Mouse (Mus musculus) thymus, postnatal 0 days (tissue): ENCODE results near the gene Ciao2b. TPM values are rescaled to one million over a fixed set of nuclear protein-coding genes. Genes with fewer than 3 reads are reported as not detected.
"Not testable (repeated sequence)": the region's sequence is repeated elsewhere in the genome, so short reads cannot be mapped to it uniquely, and the experiment has no call there.

Experiments
- DNase-seq: peaks from one replicate; pipeline ENCODE4 v3.0.0-alpha.2; 2015; ENCODE audit warnings: low spot score
- polyA plus RNA-seq: library from polyadenylated mRNA; unstranded; fragments of >200 nt; fragmentation: Nextera tagmentation; extraction: Ambion mirVana; gene quantifications from 2 replicates; pipeline ENCODE4 v1.2.1, GENCODE M21; 2015

Ciao2b gene
- polyA plus RNA-seq: 106 and 115 TPM in 2 replicates

DNA sequence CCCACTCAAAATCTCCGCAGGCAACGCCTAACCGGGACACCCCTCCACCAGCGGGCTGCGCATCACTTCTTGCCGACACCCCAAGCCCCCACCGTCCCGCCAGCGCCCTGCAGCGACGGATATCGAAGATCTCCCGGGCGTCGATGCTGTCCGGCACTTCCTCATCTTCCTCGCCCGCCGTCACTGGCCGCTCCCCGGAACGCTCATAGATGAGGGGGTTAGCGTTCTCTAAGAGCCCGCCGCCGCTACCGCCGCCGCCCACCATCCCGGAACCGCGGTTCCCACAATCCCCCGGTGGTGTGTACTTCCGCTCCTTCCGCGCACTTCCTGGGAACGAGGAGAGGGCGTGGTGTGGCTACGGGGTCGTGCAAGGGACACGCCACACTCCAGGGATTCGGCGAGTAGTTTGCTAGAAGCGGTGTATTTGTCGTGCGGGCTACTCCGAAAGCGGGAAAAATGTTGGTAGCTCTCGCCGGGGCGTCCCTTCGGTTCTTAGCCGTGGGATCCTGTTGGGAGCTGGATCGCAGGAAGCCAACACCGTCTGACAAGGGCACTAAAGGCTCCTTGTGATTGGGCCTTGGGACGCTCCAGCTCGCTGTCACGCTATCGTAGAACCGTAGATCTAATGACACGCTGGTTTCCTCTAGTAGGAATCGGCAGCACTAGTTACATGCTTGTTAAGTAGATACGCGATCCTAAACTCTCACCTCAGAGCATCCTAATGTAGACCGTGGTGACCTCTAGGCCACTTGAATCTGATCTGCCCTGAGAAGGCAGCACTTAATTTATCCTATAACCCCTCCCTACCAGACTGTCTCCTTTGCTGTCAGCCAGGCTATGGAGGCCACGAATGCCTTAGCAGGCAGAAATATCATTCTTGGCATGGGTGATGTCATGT lies at the start of gene Ciao2b:
Ciao2b (minus strand) TSS at position 540 of the 898 bp plus-strand sequence.
- peak; percentile 85 for DNase-seq

DNA sequence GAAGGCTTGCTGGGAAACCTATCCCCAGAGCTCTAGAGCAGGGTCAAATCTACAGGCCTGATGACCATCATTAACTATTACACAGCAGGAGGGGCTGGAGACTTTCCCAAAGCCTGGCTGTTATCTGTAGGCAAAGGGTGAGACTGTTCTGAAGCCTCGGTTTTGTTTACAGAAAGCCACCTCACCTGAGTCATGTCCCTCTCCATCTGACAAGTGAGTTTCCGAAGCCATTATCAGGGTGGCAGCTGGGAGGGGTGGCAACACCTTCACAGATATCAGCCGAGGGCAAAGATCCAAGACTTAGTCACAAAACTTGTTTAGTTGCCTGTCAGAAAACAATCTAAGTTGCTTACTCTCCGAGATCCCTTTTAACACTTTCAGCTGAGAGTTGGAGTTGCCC lies 46.7 kb upstream of the Ciao2b start:
- DNase-seq: no peak

DNA sequence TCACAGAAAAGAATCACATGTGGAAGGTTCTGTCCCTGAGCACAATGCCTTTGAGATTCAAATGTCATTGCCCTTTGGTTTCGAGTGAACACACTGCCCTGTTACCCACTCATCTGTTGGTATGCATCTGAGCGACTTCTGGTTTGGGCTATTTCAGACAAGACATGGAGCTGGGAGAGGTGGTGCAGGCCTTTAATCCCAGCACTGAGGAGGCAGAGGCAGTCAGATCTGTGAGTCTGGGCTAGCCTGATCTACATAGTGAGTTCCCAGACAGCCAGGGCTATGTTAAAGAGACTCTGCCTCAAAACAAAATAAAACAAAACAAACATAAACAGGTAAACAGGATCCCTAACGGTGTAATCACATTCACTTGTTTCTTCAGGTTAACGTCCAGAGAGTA lies 13.8 kb upstream of the Ciao2b start:
- no peak for DNase-seq

DNA sequence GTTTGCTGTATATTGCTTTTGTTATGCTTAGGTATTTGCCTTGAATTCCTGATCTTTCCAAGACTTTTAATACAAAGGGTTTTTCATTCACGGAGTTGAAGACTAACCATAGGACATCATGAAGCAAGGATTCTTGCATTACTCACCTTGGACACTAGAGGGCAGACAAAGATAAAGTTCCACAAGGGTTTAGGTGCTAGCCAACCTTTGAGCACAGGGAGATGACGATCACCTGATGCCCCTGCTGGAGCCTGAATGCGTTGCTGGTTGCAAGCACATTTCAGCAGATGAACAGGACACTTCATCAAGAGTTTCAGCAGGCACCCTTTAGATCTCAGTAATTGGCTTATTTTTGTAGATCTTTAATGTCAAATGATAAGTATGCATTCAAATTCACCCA lies 13.2 kb upstream of the Ciao2b start:
- peak; percentile 90 for DNase-seq

DNA sequence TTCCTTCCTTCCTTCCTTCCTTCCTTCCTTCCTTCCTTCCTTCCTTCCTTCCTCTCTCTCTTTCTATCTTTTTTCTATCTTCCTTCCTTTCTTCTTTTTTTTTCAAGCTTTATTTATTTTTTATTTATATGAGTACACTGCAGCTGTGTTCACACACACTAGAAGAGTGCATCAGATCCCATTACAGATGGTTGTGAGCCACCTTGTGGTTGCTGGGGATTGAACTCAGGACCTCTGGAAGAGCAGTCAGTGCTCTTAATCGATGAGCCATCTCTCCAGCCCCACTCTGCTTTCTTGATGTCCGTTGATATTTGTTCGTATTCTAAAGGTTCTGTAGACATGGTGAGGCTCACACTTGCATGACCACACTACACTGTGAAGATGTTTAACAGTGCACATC lies 2.4 kb upstream of the Ciao2b start:
- not testable (repeated sequence) for DNase-seq

DNA sequence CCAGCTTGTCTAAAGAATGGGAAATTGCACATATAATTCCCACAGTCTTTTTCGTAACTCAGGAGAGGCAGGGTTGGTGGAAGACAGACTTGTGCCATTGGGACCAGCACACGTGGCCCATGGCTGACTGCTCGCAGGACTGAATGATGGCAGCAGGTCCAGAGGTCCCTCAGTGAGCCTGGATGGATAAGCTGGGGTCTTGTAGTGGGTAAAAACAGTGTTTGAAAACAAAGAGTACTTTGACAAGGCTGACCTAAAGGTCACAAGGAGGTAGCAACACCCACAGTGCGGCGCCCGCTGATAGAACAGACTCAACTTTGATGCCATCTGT lies 524 bp upstream of the Ciao2b start:
- no peak for DNase-seq

DNA sequence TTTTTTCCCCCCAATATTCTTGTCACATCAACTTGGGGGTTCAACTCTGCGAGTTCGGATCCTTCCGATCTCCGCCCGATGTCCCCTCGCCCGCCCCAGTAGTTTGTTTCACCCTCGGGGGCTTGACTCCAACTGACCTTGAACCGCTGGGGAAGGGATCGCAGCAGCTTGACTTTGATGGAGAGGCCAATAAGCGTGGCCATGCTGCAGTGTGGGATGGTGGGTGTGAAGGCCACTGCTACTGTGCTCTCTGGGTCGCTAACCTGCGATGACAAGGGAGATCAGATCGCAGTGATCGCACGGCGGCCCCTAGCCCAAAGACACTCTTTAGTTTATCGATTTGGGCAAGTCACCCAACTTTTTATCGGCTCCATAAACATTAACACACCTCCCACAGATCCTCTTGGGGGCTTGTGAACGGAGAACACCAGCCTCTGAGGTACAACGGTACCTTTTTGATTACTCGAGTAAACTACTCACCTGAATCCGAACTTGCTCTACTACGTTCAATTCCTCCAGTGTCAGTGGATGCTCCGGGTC lies 864 bp downstream of the Ciao2b start:
- DNase-seq: no peak

DNA sequence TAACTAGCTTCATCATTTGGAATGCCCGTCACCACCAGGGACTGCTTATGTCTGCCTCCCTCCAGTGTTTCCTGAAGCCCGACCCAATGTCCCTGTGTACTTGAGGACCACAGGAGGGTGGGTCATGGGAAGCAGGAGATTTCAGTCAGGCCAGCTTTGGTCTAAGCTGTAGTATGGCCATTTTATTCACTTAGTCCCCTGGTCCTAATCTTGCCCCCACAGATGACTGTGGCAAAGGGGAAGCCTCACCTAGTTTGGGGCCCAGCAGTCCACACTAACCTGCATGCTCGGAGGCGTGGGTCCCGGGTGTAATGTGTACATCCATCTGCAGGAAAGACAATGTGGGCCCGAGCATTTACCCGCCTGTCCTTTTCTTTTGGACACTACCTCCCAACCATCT lies 1.5 kb downstream of the Ciao2b start:
- no peak for DNase-seq

DNA sequence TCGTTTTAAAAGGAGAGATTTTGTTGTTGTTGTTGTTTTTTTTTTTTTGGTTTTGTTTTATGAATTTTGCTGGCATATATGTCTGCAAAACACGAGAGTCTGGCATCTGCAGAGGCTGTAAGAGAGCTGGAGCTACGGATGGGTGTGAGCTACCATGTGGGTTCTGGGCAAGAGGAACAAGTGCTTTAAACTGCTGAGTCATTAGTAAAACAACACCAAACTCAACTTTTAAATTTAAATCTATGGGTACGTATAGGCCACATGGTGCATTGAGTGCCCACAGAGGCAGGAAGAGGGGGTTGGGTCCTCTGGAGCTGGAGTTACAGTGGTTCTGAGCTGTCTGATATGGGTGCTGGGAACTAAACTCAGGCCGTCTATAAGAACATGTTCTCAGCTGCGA lies 3.8 kb downstream of the Ciao2b start:
- DNase-seq: no peak

DNA sequence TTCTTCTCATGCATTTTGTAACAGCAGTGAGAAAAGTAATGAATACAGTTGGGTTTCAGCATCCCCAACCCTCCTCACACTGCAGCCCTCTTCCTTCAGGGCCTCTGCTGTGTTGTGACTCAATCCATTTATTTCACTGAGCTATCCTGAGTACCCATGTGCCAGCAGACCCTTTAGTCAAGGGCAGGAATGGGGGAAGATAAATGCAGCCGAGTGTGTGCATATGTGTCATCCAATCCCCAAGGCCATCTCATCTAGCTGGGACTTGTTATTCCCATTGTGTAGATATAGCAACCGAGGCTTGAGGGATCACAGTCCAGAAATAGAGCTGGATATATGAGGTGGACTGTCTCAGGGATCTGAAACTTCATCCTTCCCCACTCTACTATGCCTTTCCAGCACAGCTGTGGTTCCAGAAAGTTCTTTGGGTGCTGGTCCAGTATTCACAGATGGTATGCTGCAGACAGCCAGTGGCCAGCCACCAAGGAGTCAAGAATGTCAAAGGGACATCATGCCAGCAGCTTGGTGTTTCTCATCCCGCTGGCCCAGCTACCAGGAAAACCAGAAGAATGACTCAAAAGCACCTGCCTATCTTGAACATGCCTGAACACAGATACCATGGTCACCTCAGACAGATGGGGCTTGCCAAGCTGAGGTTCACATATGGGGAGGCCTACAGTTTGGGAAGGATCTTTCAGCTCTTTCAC lies 6.6 kb downstream of the Ciao2b start:
- no peak for DNase-seq

DNA sequence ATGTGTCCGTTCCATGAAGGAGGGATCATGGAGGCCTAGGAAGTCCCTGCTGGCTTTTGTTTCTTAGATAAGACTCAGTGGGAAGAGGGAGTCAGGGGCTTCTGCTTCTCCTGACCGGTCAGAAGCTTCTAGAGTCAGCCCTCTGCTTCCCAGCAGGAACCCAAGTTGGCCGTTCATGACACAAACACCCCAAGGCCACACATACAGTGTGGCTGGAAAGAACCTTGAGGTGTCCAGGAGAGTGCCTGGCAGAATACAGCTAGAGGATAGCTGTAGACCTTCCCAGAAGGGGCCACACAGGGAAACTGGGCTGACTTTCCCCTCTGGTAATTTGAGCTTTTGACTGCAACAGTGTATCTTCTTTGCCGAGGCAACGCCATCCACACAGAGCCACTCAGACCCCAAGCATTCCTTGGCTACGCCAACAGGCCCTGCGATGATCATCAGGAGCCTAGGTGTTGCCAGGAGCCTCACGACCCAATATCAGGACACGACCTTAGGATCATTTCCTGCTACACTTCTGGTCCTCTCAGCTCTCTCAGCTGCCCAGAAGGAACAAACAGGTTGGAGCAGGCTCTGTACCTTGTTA lies 8.5 kb downstream of the Ciao2b start:
- DNase-seq: no peak

DNA sequence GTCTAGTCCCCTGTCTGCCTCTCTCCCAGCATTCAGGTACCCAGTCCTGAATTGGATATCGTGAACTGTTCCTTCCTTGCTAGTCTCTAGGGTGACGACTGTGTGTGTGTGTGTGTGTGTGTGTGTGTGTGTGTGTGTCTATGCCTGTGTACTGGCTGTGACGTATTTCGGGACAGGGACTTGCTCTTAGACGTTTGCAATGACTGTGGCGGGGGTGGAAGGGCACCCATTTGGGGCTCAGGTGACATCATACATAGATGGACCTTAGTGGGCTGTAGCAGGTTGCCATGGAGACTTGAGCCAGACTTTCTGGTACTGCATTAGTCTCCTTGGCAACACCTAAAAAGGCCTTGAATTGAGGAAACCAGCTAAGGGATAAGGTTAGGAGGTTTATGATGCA lies 9.3 kb downstream of the Ciao2b start:
- no peak for DNase-seq

DNA sequence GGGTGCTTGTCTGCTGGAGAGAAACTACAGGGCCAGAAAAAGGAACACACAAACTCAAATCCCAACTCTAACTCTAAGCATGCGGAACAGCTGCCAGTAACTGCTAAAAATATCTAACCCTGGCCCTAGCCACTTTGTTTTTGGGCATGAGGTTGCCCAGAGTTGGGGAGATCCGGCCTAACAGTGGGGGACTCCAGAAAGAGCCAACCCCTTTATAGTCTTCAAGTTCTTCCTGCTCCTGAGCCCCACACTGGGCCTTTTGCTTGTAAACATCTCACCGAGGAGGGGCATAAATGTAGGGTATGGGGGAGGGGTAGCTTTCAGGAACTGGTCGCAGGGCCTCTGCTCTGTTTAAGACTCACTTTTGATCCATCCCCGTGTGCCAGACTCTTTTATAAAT lies 9.8 kb downstream of the Ciao2b start:
- DNase-seq: peak; percentile 18

DNA sequence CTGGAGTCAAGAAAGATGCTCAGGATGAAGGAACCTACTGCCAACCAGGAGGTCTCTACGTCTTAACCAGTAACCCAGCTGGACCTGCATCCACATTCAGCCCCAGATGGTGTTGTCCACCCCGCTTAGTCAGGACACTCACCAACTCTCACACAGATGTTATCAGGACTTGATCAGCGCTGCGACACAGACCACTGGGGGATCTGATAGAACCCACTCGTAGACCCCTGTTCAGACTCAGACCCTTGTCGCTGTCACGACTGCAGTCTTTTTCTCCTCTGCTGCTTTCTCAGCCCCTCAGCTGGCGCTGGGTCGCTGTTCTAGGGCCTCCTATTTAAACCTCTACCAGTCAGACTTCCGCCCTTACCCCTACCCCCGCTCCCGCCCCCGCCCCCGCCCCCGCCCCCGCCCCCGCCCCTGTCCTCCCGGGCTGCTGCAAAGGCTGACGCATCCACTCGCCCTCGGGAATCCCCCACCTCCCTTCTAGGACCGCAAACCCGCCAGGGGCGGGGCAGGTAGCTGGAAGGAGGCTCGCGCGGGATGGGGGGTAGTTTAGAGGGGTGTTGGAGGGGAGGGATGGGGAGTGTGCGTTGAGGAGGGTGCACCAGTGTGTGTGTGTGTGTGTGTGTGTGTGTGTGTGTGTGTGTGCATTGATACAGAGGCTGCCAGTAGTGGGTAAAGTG lies 10.6 kb downstream of the Ciao2b start, which contains the start of gene Rrad:
Rrad (minus strand) TSS at position 347 of the 683 bp plus-strand sequence.
- peak; percentile 83 for DNase-seq

DNA sequence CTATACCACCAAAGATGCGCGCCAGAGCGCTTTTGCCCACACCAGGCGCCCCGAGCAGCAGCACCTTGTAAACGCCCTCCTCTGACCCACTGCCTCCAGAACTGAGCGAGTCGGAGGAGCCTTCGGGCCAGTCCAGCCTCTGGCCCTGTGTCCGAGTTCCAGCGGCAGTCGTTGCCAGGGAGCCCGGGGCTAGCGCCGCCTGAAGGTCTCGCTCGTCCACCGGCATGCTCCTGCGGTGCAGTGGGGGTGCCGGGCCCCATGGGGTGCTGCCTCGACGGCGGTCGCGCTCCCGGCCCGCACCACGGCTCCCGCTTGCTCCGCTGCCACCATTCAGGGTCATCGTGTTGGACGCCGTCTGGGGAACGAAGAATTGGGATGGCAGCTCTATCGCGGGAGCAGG lies 11.2 kb downstream of the Ciao2b start:
- no peak for DNase-seq

DNA sequence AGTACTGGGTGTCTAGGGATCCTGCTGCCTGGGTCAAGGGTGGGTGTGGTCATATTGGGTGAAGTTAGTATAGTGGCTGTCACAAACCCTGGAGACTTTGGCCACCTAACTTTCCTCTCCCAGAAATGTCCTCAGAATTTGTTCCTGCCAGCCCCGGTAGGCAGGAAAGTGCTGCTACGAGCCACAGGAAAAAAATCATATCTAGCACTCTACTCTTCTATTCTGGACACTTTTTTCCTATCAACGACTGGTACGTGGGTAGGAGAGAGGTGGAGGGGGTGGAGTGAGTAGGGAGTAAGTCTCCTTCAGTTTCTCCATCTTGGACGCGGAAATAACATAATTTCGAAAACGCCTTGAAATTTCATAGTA lies 11.7 kb downstream of the Ciao2b start:
- no peak for DNase-seq

DNA sequence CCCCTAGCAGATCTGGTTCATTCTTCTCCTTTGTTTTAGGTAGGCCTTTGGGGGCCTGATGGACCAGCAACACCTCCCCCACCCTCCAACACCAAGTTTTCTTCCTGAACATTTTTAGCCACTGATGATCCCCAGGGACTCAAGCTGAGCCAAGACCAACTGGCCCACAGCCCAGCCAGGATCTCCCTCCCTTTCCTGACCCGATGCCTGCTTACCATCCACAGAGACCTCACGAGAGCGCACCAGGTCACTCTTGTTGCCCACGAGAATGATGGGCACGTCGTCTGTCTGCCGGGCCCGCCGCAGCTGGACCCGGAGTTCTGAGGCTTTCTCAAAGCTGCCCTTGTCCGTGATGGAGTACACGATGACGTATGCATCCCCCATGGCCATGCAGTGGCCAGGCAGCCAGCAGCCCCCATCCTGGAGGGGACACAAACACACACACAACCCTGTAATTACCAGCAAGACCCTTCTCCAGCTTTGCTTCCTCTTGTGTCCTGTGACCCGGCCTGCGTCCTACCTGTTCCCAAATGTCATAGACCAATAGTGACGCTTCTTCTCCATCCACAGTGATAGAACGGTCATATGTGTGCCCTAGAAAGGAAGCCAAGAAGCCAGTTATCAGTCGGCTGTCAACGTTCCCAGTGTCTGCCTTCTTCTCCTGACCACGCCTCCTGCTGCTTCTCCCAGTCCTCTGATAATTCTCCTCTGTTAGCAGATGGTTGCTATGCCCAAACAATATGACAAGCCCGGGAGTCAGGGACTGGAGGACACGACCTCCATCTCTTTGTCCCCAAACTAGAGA lies 12.3 kb downstream of the Ciao2b start:
- DNase-seq: no peak

DNA sequence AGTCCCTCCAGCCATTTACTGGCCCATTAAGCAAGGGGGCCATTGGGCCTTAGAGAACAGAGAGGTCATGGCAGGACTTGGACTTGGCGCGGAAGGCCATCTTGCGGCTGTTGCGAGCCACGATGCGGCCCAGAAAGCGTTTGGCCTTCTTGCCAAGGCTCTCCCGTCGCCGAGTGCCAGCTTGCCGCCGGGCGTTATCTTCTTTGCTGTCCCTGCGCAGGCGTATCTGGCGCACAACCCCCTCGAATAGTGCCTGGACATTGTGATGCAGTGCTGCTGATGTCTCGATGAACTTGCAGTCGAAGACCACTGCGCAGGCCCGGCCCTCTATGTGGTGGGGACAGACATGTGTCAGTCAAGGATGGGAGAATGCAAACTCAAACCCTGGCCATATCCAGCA lies 13.4 kb downstream of the Ciao2b start:
- no peak for DNase-seq

DNA sequence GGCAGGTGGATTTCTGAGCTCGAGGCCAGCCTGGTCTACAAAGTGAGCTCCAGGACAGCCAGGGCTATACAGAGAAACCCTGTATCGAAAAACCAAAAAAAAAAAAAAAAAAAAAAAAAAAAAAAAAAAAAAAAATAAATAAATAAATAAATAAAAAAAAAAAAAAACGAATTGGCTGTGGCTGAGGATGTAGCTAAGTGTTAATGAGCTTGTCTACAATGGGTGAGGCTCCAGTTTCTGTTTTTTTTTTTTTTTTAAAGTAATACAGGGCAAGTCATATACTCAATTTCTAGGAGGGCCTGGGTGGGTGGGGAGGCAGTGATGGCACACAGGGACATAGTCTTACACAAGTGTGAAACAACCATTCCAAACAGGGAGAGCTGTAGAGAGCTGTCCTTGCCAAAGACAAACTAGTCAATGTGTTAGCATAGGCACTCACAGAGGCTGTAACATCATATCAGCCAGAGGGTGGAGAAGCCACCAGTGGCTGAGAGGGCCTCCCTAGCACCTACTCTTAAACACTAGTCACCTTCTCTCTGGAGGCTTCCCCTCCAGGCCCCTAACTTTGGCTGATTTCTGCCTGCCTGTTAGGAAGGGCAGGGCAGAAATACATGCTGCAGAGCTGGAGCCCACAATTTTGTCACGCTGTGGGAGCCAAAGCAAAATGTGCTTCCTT lies 14.6 kb downstream of the Ciao2b start:
- DNase-seq: no peak

DNA sequence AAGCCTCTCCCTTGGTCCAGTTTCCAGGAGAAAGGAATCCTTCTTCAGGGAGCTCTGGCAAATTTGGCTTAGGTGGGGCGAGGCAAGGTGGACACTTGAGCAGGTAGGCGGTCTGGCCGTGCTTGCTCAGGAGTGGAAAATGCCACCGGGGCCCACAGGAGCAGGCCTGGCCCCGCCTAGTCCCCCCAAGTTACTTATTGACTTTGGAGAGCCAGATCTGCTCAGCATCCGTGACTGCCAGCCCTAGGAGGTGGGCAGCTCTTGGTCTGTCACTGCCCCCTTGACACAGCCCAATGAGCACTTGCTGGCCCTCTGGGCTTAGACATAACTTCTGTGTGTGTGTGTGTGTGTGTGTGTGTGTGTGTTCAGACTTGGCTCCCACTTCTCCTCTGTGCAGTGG lies 17.6 kb downstream of the Ciao2b start, which contains the start of gene Cdh16:
Cdh16 (minus strand) TSS at position 236 of the 400 bp plus-strand sequence.
- DNase-seq: no peak
